Mouse (Mus musculus): ENCODE results near the gene Dcst1. TPM values are rescaled to one million over a fixed set of nuclear protein-coding genes. Genes with fewer than 3 reads are reported as not detected.

The Dcst1 gene
- polyA plus RNA-seq, 1 experiment: not detected

DNA sequence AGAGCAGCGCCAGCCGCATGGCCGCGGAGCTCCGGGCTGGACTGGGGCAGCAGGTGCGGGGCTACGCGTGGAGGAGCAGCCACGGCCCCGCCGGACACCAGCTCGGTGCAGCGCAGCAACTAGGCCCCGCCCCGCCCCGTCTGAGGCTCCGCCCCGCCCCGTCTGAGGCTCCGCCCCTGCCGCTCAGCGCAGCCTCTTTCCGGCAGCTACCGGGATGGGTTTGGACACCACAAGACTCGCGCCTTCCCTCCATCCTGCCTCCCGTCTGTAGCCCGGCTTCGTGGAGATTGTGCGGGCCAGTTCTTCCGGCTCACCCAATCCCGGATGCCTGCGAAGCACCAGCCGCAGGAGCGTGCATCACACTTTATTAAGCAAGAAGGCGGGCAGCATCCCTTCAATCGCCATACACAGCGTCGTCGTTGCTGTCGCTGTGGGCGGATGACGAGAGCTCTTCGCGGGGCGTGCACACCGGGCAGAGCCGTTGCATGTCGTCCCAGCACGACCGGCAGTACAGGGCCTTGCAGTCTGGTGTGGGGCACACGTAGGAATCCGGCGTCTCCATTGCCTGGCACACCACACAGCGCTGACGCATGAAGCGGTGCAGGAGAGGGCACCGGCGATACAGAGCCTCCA is 15.1 kb downstream of the Dcst1 start, which contains the start of gene Adam15:
Adam15 (minus strand) TSS at position 128 of the 633 bp plus-strand sequence.
- peaks cover 15% of the 10 kb centered on the region for H3K36me3 ChIP-seq (replicated peaks; ENCODE audit: low read length)
- H3K9me3 ChIP-seq: no peaks in the 10 kb centered on the region
- peaks cover 55% of the 10 kb centered on the region for H3K27me3 ChIP-seq (replicated peaks)
- TF ChIP-seq FLI1 (IDR thresholded peaks at IDR 0.05; ENCODE audit: low read length): no peak
- no peak for TF ChIP-seq GATA1 (IDR thresholded peaks at IDR 0.05; ENCODE audit: borderline replicate concordance, low read length)
- H3K4me3 ChIP-seq (replicated peaks): peak within 1 kb of the TSS; percentile 93
- peaks cover 54% of the 10 kb centered on the region for H3K4me1 ChIP-seq

DNA sequence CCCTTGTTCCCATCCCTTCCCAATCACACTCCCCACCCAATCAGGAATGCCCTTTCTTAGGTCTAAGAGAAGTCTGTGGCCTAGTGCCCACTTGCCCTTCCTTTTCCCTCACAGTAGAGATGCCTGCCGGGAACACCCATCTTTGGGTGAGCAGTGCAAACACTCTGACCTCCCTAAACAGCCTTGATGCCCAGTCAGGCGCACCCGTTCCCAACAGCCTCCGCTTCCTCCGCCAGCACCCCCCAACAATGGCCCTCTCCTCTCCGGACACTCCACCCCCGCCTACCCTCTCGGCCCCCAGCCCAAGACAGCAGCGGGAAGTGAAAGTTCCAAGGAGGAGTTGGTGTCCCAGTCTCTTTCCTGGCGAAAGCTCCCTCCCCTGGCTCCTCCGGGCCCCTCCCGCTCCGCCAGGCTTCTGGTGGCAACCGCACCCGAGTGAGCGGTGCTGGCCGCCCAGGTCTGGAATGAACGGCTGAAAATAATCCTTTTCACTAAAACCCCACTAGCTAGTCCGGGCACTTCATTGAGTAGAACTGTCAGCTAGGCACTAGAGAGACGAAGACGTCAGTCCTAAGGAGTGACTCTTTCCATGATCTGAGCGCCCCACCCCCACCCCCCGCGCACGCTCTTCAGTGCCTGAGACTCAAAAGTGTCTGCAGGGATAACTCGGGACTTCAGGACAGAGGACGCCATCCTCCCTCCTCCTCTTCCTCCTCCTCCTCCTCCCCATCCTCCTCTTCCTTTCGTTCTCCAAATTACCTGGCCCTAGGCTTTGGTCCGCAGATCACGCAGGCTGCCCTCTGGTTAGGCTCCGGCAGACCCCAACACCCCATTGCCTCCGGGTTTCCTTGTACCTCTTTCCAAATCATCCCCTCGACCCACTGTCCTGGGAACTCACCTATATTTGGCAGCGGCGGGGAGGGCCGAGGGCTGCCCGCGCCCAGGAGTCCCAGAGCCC is 15.9 kb downstream of the Dcst1 start:
- peaks cover 46% of the 10 kb centered on the region for H3K4me1 ChIP-seq
- TF ChIP-seq GATA1 (IDR thresholded peaks at IDR 0.05; ENCODE audit: borderline replicate concordance, low read length) (no peak), FLI1 (IDR thresholded peaks at IDR 0.05; ENCODE audit: low read length) (no peak)
- peak overlapping the region; percentile 93 for H3K4me3 ChIP-seq (replicated peaks)
- peaks cover 23% of the 10 kb centered on the region for H3K36me3 ChIP-seq (replicated peaks; ENCODE audit: low read length)
- H3K27me3 ChIP-seq (replicated peaks): peaks cover 60% of the 10 kb centered on the region
- no peaks in the 10 kb centered on the region for H3K9me3 ChIP-seq

DNA sequence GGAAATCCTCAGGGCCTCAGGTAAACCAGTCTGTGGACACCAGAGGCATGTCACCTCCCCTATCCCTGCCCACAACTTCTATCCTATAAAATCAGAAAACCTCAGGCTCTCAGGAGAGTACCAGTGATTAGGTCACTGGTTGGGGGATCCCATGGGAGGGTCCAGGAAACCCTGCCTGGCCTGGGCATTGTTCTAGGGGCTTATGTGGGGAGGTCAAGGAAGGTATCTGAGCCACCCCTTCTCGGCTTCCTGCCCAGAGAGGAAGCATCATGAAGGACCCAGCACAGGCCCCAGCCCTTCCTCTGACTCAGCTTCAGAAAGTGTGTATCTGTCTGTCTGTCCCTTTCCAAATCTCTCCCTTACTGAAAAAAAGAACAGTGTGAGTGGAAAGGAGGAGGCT is 17.1 kb downstream of the Dcst1 start:
- TF ChIP-seq FLI1 (IDR thresholded peaks at IDR 0.05; ENCODE audit: low read length) (no peak), GATA1 (IDR thresholded peaks at IDR 0.05; ENCODE audit: borderline replicate concordance, low read length) (no peak)
- peak overlapping the region; percentile 72 for H3K4me3 ChIP-seq (replicated peaks)
- peaks cover 36% of the 10 kb centered on the region for H3K36me3 ChIP-seq (replicated peaks; ENCODE audit: low read length)
- peaks cover 59% of the 10 kb centered on the region for H3K27me3 ChIP-seq (replicated peaks)
- no peaks in the 10 kb centered on the region for H3K9me3 ChIP-seq
- peaks cover 42% of the 10 kb centered on the region for H3K4me1 ChIP-seq

DNA sequence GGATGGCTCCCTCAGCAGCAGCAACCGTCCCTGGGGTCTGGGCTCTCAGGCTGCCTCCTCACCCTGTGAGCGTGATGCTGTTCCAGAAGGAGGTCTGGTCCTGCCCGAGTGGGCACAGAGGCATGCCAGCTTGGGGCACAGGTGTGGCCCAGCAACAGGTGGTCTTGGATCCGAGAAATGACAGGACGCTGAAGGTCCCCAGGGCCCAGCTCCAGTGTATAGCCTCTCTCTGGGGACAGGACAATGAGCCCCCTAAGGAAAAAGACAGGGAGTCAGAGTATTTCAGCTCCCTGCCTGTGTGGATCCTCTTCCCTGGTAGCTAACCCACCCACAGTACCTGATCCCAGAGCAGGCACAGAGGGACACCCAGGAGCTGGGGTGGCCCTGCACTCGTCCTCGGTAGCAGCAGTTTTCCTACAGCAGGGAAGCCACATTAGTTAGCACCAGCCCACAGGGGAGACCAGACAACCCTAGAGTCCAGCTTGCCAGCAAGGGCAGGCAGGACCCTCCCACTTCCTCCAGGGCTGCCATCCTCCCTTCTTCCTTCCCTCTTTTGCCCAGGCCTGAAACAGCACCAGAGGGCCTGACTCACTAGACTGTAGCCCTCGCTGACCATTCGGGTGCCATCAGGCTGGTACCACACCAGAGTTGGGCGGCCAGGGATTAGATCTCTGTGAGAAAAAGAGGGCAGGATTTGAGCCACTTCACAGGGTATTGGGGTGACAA is 18.1 kb downstream of the Dcst1 start:
- Histone ChIP-seq H3K9me3 (no peaks in the 10 kb centered on the region), H3K36me3 (replicated peaks; ENCODE audit: low read length) (peaks cover 45% of the 10 kb centered on the region), H3K27me3 (replicated peaks) (peaks cover 54% of the 10 kb centered on the region), H3K4me3 (replicated peaks) (peak overlapping the region; percentile 39), H3K4me1 (peaks cover 42% of the 10 kb centered on the region)
- no peak for TF ChIP-seq GATA1 (IDR thresholded peaks at IDR 0.05; ENCODE audit: borderline replicate concordance, low read length)
- no peak for TF ChIP-seq FLI1 (IDR thresholded peaks at IDR 0.05; ENCODE audit: low read length)

DNA sequence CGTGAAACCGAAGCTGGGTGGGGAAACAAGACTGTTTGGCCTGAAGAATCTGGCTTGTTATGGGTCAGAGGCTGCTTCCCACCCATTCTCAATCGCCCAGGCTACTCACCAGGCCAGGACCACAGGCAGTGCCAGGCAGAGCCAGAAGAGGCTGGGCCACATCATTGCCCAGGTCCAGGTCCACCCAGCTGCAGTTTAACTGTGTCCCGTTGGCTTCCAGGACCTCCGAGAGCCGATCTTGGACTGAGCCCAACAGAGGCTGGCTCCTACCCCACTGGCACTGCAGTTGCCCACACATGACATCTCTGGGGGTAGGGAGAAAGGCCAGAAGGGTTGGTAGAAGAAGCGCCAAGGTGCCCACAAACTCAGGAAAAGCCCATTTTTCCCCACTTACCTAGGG is 21.8 kb downstream of the Dcst1 start:
- no peak overlapping the region for H3K4me3 ChIP-seq (replicated peaks)
- peaks cover 56% of the 10 kb centered on the region for H3K27me3 ChIP-seq (replicated peaks)
- H3K36me3 ChIP-seq (replicated peaks; ENCODE audit: low read length): peaks cover 67% of the 10 kb centered on the region
- H3K4me1 ChIP-seq: peaks cover 28% of the 10 kb centered on the region
- no peak for TF ChIP-seq GATA1 (IDR thresholded peaks at IDR 0.05; ENCODE audit: borderline replicate concordance, low read length)
- no peak for TF ChIP-seq FLI1 (IDR thresholded peaks at IDR 0.05; ENCODE audit: low read length)
- no peaks in the 10 kb centered on the region for H3K9me3 ChIP-seq

DNA sequence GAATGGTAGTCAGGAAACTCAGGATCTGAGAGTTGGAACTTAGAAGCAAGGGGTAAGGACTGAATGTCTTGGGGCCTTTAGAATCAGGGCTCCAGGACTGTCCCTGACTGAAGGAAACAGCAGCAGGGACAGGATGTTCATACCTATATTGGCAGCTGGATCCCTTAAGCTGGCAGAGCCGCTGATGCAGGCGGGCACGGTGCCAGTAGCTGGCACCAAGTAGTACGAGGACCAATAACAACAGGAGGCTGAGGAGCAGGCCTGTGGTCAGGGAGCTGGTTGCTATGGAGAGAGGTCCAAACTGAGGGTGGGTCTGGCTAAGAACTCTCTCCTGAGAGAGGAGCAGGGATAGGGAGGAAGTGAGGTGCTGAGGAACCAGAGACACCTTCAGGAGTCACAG is 23.3 kb downstream of the Dcst1 start:
- peaks cover 66% of the 10 kb centered on the region for H3K36me3 ChIP-seq (replicated peaks; ENCODE audit: low read length)
- H3K27me3 ChIP-seq (replicated peaks): peaks cover 66% of the 10 kb centered on the region
- no peak overlapping the region for H3K4me3 ChIP-seq (replicated peaks)
- TF ChIP-seq FLI1 (IDR thresholded peaks at IDR 0.05; ENCODE audit: low read length) (no peak), GATA1 (IDR thresholded peaks at IDR 0.05; ENCODE audit: borderline replicate concordance, low read length) (no peak)
- H3K4me1 ChIP-seq: peaks cover 27% of the 10 kb centered on the region
- H3K9me3 ChIP-seq: no peaks in the 10 kb centered on the region

DNA sequence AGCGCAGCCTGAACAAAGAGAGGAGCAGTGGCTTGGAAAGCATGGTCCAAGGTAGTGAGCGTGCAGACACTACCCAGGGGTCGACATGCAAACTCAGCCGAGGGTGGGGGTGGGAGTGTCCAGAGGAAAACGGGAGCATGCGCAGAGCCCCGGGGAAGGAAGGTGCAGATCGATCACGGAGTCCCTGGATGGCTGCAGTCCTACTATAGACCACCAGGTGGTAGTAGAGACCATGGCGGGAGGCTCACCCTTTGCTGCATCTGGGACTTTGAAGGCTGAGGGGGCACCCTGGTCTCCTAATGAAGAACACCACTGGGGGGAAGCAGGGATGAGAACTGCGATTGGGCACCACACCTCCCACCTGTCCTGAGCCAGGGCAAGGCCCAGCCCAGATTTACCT is 24.6 kb downstream of the Dcst1 start:
- peak overlapping the region; percentile 15 for H3K4me3 ChIP-seq (replicated peaks)
- TF ChIP-seq GATA1 (IDR thresholded peaks at IDR 0.05; ENCODE audit: borderline replicate concordance, low read length): no peak
- no peak for TF ChIP-seq FLI1 (IDR thresholded peaks at IDR 0.05; ENCODE audit: low read length)
- H3K9me3 ChIP-seq: no peaks in the 10 kb centered on the region
- peaks cover 25% of the 10 kb centered on the region for H3K4me1 ChIP-seq
- peaks cover 57% of the 10 kb centered on the region for H3K36me3 ChIP-seq (replicated peaks; ENCODE audit: low read length)
- peaks cover 77% of the 10 kb centered on the region for H3K27me3 ChIP-seq (replicated peaks)

DNA sequence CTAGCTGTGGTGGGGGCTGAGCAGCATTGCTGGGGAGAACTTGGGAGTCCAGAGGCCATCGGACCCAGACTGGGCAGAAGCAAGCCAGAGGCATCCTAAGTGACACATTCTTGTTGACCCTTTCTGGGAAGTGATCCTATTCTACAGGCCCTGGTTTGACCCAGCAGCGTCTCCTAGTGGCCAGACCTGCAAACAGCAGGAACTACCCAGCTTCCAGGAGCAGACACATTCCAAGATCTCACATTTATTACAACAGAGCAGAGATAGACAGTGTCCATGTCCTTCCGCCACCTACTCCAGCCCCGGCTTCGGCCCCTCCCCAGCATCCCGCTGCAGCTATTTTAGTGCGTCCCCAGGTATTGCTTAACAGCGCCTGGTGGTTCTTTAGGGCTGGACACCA is 25.6 kb downstream of the Dcst1 start:
- Histone ChIP-seq H3K36me3 (replicated peaks; ENCODE audit: low read length) (peaks cover 46% of the 10 kb centered on the region), H3K27me3 (replicated peaks) (peaks cover 83% of the 10 kb centered on the region), H3K4me3 (replicated peaks) (no peak overlapping the region), H3K9me3 (no peaks in the 10 kb centered on the region), H3K4me1 (peaks cover 25% of the 10 kb centered on the region)
- no peak for TF ChIP-seq FLI1 (IDR thresholded peaks at IDR 0.05; ENCODE audit: low read length)
- TF ChIP-seq GATA1 (IDR thresholded peaks at IDR 0.05; ENCODE audit: borderline replicate concordance, low read length): no peak

DNA sequence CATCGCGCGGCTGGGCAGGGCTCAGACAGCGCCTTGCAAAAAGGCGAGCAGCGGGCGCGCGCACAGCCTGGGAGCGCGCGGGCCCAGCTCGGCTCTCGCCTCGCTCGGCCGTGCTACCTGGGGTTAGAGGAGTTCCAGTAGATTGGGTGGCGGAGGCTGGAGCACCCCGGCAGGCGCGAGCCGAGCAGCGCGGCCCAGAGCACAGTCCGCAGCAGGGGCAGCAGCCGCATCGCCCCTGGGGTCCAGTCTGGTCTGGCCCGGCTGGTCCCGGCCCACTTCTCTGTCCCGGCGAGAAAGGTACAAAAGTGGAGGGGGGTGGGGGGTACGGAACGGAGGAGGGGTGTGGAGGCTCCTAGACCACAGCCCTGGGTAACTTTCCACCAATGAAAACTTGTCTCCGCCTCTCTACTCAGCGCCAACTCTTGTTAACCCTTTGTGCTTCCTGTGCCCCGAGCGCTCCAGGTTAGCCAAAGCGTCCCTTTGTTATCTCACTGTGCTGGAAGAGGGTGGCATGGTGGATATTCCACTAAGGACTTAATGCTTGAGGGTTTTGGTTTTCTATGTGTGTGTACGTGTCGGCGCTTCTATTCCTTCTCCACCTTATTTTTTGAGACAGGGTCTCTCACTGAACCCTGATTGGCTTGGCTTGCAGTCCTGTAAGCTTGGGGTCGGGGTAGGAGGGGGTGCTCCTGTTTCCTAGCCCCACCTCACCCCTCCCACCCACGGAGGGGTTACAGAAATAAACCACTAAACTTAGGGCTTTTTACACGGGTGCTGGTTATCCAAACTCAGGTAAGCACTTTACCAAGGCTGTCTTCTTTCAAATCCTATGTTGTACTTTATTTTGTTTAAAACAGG is 27.1 kb downstream of the Dcst1 start, which contains the start of gene Efna4:
Efna4 (minus strand) TSS at position 308 of the 858 bp plus-strand sequence.
- H3K9me3 ChIP-seq: no peaks in the 10 kb centered on the region
- peaks cover 84% of the 10 kb centered on the region for H3K27me3 ChIP-seq (replicated peaks)
- H3K4me3 ChIP-seq (replicated peaks): peak within 1 kb of the TSS; percentile 90
- H3K36me3 ChIP-seq (replicated peaks; ENCODE audit: low read length): peaks cover 32% of the 10 kb centered on the region
- TF ChIP-seq FLI1 (IDR thresholded peaks at IDR 0.05; ENCODE audit: low read length): no peak
- TF ChIP-seq GATA1 (IDR thresholded peaks at IDR 0.05; ENCODE audit: borderline replicate concordance, low read length): no peak
- H3K4me1 ChIP-seq: peaks cover 25% of the 10 kb centered on the region
